Mouse (Mus musculus) heart, postnatal 25 days (tissue): ENCODE measurements at regions not wholly inside any gene's neighbourhood (a gene's known extent, or its start where the extent isn't known, plus 50 kb on each side); places are given as distances from the start of the nearest gene placed in this dataset.
A peak's percentile ranks its signal among the peaks of the same experiment; 100 is the strongest.
"Not testable (repeated sequence)": the region's sequence is repeated elsewhere in the genome, so short reads cannot be mapped to it uniquely, and the experiment has no call there.

Source experiments
- DNase-seq: peaks from one replicate; pipeline ENCODE4 v3.0.0; 2022; ENCODE audit warnings: low spot score
- intact Hi-C: fragments of 180-260 bp; cut with DNase I; formaldehyde crosslinking; loops from one replicate; pipeline ENCODE4 v1.15.1; 2025

GRCm38 (mm10) chr12:20802027-20802426 lies 188.2 kb upstream of the Asap2 start:
- intact Hi-C loops, DNase-seq: not testable (repeated sequence)

GRCm38 (mm10) chr12:20805466-20805865 lies 184.8 kb upstream of the Asap2 start:
- DNase-seq, intact Hi-C loops: not testable (repeated sequence)

DNA sequence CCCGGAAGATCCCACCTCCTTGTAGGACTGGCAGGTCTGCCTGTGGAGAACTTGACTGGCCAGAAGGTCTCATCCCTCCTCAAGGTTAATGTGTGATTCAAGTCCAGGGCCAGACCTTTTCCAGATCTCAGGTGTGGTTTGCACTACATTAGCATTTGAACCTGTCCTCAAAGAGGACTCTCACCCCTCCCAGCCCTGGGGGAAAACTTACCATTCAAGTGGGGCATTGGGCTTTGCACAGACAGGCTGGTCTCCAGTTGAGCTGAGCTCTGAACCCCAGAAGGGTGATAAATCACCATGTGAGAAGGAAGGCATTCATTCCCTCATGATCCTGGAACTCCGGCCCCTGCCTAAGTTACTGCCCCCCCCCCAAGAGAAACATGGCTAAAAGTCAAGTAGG lies 183.6 kb upstream of the Asap2 start:
- intact Hi-C loops: no loop called here

DNA sequence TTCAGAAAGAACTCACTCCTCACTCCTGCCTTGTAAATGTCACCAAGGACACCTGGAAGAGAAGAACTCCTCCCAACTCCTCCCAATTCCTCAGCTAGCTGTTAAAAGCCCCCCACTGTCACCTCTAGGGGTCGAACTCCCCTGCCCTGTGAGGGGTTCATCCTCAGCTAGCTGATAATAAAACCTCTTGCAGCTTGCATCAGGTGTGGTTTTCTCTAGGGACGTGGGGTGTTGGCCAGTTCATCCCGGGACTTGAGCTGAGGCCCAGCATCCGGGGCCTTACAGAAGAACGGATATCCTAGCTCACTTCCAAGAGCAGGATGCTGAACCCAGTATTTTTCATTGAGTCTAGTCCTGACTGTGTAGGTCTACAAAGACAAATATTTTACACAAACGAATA lies 176.4 kb upstream of the Asap2 start:
- DNase-seq, intact Hi-C loops: not testable (repeated sequence)

More for the DNA sequence above, 183.6 kb upstream of the Asap2 start:
- DNase-seq: no peak

- intact Hi-C loops, DNase-seq: not testable (repeated sequence)
Measured at GRCm38 (mm10) chr12:20815121-20815520, 175.1 kb upstream of the Asap2 start.

- intact Hi-C loops: no loop called here
- DNase-seq: peak; percentile 60
Measured at GRCm38 (mm10) chr12:20815599-20815998, 174.7 kb upstream of the Asap2 start.

- DNase-seq, intact Hi-C loops: not testable (repeated sequence)
Measured at GRCm38 (mm10) chr12:20843661-20844320, 146.5 kb upstream of the Asap2 start.

DNA sequence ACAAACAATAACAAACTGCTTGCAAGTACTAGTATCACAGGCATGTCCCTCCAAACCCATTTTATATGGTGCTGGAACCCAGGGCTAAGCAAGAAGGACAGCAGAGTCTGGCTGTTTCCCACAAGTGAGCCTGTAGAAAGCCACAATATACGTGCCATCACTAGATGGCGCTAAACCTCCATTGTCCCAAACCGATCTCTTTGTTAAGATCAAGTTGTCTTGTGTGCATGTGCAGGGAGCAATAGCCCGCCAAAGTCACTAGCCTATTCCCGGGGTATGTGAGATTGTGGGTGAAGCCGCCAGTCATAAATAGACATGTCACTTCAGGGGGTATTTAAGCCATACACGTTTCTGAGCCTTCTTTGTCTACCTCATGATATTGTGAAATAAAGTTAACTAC lies 145.4 kb upstream of the Asap2 start:
- intact Hi-C loops, DNase-seq: not testable (repeated sequence)

DNA sequence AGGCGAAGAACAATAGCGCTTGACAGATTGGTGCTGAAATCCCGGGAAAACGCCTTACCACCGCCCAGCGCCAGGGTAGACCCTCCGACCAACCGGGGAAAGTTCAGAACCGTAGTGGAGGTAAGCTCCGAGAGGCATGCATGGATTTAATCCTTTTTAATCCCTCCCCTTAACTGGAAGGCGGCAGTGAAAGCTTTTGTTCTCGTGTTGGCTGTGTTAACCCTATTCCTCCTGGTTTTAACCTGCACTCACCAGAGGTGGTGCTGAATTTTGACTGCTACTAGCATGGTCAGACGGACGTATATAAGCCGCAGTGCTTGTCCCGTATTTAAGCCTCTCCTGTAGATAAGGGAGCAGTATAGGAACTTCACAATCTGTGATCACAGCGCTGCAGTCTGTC lies 145.0 kb upstream of the Asap2 start:
- DNase-seq: no peak
- intact Hi-C loops: no loop called here

GRCm38 (mm10) chr12:20884104-20884503 lies 106.2 kb upstream of the Asap2 start:
- intact Hi-C loops, DNase-seq: not testable (repeated sequence)

GRCm38 (mm10) chr12:20920653-20921397 lies 69.4 kb upstream of the Asap2 start:
- DNase-seq: peak; percentile 35
- intact Hi-C loops: not testable (repeated sequence)

DNA sequence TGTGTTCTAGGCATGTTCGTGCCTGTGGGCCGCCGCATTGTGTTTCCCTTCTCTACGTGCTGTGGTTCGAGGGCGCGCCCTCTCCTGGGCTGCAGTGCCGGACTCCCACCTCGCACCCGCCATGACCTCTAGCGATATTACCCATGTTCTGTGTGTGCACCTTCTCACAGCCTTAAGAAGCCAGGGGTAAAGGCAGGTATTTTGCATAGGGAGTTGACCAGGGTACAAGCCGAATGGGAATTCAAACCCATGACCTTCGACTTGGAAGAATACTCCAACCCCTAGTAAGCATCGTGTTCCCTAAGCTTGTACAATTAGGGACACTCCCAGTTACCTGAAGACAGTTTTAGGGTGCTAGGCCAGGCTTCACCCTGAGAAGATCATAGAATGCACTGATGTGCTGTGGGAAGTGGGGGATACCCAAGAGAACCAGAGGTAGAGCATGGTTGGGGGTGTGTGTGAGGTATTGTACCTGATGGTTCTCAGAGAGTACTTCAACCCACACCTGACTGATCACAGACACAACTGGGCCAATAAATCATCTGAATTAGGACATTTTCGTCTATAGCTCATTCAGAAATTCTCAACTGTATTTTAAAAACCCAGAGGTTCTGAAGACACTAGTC lies 68.7 kb upstream of the Asap2 start:
- DNase-seq, intact Hi-C loops: not testable (repeated sequence)

DNA sequence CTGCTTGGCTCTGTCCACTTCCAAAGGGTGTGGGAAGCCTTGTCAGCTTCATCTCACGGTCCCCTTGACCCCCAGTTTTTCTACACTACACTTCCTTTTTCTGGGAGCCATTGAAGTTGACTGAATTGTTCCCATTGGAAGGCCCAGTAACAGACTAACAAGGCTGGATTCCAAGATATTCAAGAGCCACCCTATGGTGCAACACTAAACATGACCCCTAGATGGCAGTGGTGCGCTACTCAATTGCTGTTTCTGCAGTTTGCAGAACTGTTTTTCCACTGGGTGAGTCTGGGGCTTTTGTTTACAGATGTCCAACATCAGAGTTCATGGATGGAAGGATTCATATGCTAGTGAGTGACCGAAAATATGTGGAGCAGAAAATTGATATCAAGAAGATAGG lies 61.3 kb upstream of the Asap2 start:
- DNase-seq: not testable (repeated sequence)
- intact Hi-C loops: loop anchor here (5.0 kb wide), 1 partner anchor 103 kb away; no protein-coding TSS in a partner anchor
